In genomic region chr9:108338551-108338885, GRCm38 (mm10) we compare ENCODE assay signal across 8 mouse cellular contexts. TPM values are rescaled to one million over a fixed set of nuclear protein-coding genes. Genes with fewer than 3 reads are reported as not detected.
DNase-seq lines count a peak whose midpoint lies in the region; ATAC-seq and TF ChIP-seq lines count a peak whose summit lies in the region.

No protein-coding gene starts in this region.

- no peak for TF ChIP-seq POLR2A in embryonic fibroblast, embryonic 13.5 days (IDR thresholded peaks at IDR 0.05; ENCODE audit: low read depth, low read length)

- no peak for TF ChIP-seq CTCF in embryonic fibroblast, embryonic 13.5 days (IDR thresholded peaks at IDR 0.05; ENCODE audit: borderline replicate concordance, insufficient read depth, low read length)

- peak overlapping the region; percentile 92 for H3K4me3 ChIP-seq in megakaryocyte, embryonic 14.5 days (replicated peaks)
- H3K4me3 ChIP-seq in embryonic fibroblast, embryonic 13.5 days (ENCODE audit: insufficient read depth, low read length) = no peak overlapping the region
- peak overlapping the region; percentile 81 for H3K4me3 ChIP-seq in limb, embryonic 12.5 days (replicated peaks)

- WGBS in limb, embryonic 12.5 days = 26% methylated on average over 6 of the region's 6 CpGs

- peak; percentile 24 for DNase-seq in neural tube, embryonic 10.5 days (ENCODE audit: extremely low spot score, low spot score)
- DNase-seq in adrenal gland, postnatal 25 days = no peak
- DNase-seq in spleen, adult 12 weeks (ENCODE audit: low spot score) = no peak

- no peak for ATAC-seq in megakaryocyte, adult 5-6 weeks (ENCODE audit: poor library complexity, severe bottlenecking)
- ATAC-seq in limb, embryonic 12.5 days (ENCODE audit: insufficient number of reproducible peaks, insufficient read depth, low FRiP score, low TSS enrichment, low read depth) = peak; percentile 10; the same call in 1 of the 2 replicates
- ATAC-seq in megakaryocyte progenitor cell, adult 5-6 weeks (replicated peaks; ENCODE audit: poor library complexity) = no peak

- no peaks in the 10 kb centered on the region for H3K9me3 ChIP-seq in megakaryocyte, embryonic 14.5 days
- no peaks in the 10 kb centered on the region for H3K9me3 ChIP-seq in limb, embryonic 12.5 days

- peaks cover 59% of the 10 kb centered on the region for H3K4me1 ChIP-seq in megakaryocyte, embryonic 14.5 days
- peaks cover 9% of the 10 kb centered on the region for H3K4me1 ChIP-seq in embryonic fibroblast, embryonic 13.5 days (ENCODE audit: control insufficient read depth, insufficient read depth, low read length)
- peaks cover 24% of the 10 kb centered on the region for H3K4me1 ChIP-seq in limb, embryonic 12.5 days (replicated peaks)

- H3K27me3 ChIP-seq in megakaryocyte, embryonic 14.5 days (replicated peaks) = no peaks in the 10 kb centered on the region
- no peaks in the 10 kb centered on the region for H3K27me3 ChIP-seq in limb, embryonic 12.5 days

- H3K4me2 ChIP-seq in limb, embryonic 12.5 days = peak overlapping the region; percentile 85

- peak overlapping the region; percentile 91 for H3K9ac ChIP-seq in limb, embryonic 12.5 days (replicated peaks)

- H3K27ac ChIP-seq in embryonic fibroblast, embryonic 13.5 days (ENCODE audit: insufficient read depth, low read length) = peak overlapping the region; percentile 98
- H3K27ac ChIP-seq in limb, embryonic 12.5 days = peak overlapping the region; percentile 97

- H3K36me3 ChIP-seq in megakaryocyte, embryonic 14.5 days (replicated peaks; ENCODE audit: low read length) = peaks cover 46% of the 10 kb centered on the region
- H3K36me3 ChIP-seq in limb, embryonic 12.5 days = peaks cover 31% of the 10 kb centered on the region

RNA-seq across cellular contexts. Expression of gene Gpx1, which starts 0.2 kb away (rescaled TPM):
- polyA plus RNA-seq in megakaryocyte, embryonic 14.5 days (2012; ENCODE audit: insufficient read depth, low replicate concordance) = 49.9 and 236 TPM in 2 replicates
- total RNA-seq in megakaryocyte, adult 5-6 weeks (2015) = 2,393 and 2,822 TPM in 2 replicates
- 1,668 and 1,978 TPM in 2 replicates for total RNA-seq in megakaryocyte, adult 5-6 weeks (2017)
- polyA plus RNA-seq in embryonic fibroblast, embryonic 13.5 days (2011; ENCODE audit: insufficient read length, low read depth, missing spikeins) = 328 and 399 TPM in 2 replicates
- polyA plus RNA-seq in limb, embryonic 12.5 days (2016; fragmentation: Nextera tagmentation; extraction: Ambion mirVana) = 797 and 821 TPM in 2 replicates
- 711 and 722 TPM in 2 replicates for total RNA-seq in adrenal gland, postnatal 25 days (2021)
- total RNA-seq in megakaryocyte progenitor cell, adult 5-6 weeks (2015) = 2,374 and 2,432 TPM in 2 replicates
- total RNA-seq in megakaryocyte progenitor cell, adult 5-6 weeks (2017) = 1,500 and 1,804 TPM in 2 replicates

RNA-seq across cellular contexts. Expression of gene Usp4, which starts 9.1 kb away (rescaled TPM):
- 63.2 and 114 TPM in 2 replicates for polyA plus RNA-seq in megakaryocyte, embryonic 14.5 days (2012; ENCODE audit: insufficient read depth, low replicate concordance)
- total RNA-seq in megakaryocyte, adult 5-6 weeks (2015) = 144 and 148 TPM in 2 replicates
- 75.0 and 78.7 TPM in 2 replicates for total RNA-seq in megakaryocyte, adult 5-6 weeks (2017)
- polyA plus RNA-seq in embryonic fibroblast, embryonic 13.5 days (2011; ENCODE audit: insufficient read length, low read depth, missing spikeins) = 93.4 and 102 TPM in 2 replicates
- 117 and 118 TPM in 2 replicates for polyA plus RNA-seq in limb, embryonic 12.5 days (2016; fragmentation: Nextera tagmentation; extraction: Ambion mirVana)
- total RNA-seq in adrenal gland, postnatal 25 days (2021) = 113 and 114 TPM in 2 replicates
- total RNA-seq in megakaryocyte progenitor cell, adult 5-6 weeks (2015) = 108 and 145 TPM in 2 replicates
- total RNA-seq in megakaryocyte progenitor cell, adult 5-6 weeks (2017) = 50.9 and 55.0 TPM in 2 replicates

RNA-seq across cellular contexts. Expression of gene Tcta, which starts 32.6 kb away (rescaled TPM):
- polyA plus RNA-seq in megakaryocyte, embryonic 14.5 days (2012; ENCODE audit: insufficient read depth, low replicate concordance) = 5.1 and 6.8 TPM in 2 replicates
- 16.5 and 23.8 TPM in 2 replicates for total RNA-seq in megakaryocyte, adult 5-6 weeks (2015)
- total RNA-seq in megakaryocyte, adult 5-6 weeks (2017) = 6.2 and 8.4 TPM in 2 replicates
- polyA plus RNA-seq in embryonic fibroblast, embryonic 13.5 days (2011; ENCODE audit: insufficient read length, low read depth, missing spikeins) = 22.9 and 24.5 TPM in 2 replicates
- 21.2 and 22.6 TPM in 2 replicates for polyA plus RNA-seq in limb, embryonic 12.5 days (2016; fragmentation: Nextera tagmentation; extraction: Ambion mirVana)
- 38.9 and 49.8 TPM in 2 replicates for total RNA-seq in adrenal gland, postnatal 25 days (2021)
- 12.8 and 13.2 TPM in 2 replicates for total RNA-seq in megakaryocyte progenitor cell, adult 5-6 weeks (2015)
- total RNA-seq in megakaryocyte progenitor cell, adult 5-6 weeks (2017) = 4.1 and 8.7 TPM in 2 replicates

RNA-seq across cellular contexts. Expression of gene Rhoa, which starts 32.6 kb away (rescaled TPM):
- polyA plus RNA-seq in megakaryocyte, embryonic 14.5 days (2012; ENCODE audit: insufficient read depth, low replicate concordance) = 83.3 and 92.2 TPM in 2 replicates
- 468 and 473 TPM in 2 replicates for total RNA-seq in megakaryocyte, adult 5-6 weeks (2015)
- total RNA-seq in megakaryocyte, adult 5-6 weeks (2017) = 585 and 627 TPM in 2 replicates
- 575 and 590 TPM in 2 replicates for polyA plus RNA-seq in embryonic fibroblast, embryonic 13.5 days (2011; ENCODE audit: insufficient read length, low read depth, missing spikeins)
- polyA plus RNA-seq in limb, embryonic 12.5 days (2016; fragmentation: Nextera tagmentation; extraction: Ambion mirVana) = 324 and 387 TPM in 2 replicates
- total RNA-seq in adrenal gland, postnatal 25 days (2021) = 358 and 378 TPM in 2 replicates
- 261 and 298 TPM in 2 replicates for total RNA-seq in megakaryocyte progenitor cell, adult 5-6 weeks (2015)
- total RNA-seq in megakaryocyte progenitor cell, adult 5-6 weeks (2017) = 265 and 283 TPM in 2 replicates

RNA-seq across cellular contexts. Expression of gene Amt, which starts 41.9 kb away (rescaled TPM):
- polyA plus RNA-seq in megakaryocyte, embryonic 14.5 days (2012; ENCODE audit: insufficient read depth, low replicate concordance) = 1.9 TPM in 1 of 2 replicates, not detected in the other
- total RNA-seq in megakaryocyte, adult 5-6 weeks (2015) = 0.71 TPM in 1 of 2 replicates, not detected in the other
- total RNA-seq in megakaryocyte, adult 5-6 weeks (2017) = 0.11 TPM in 1 of 2 replicates, not detected in the other
- 2.6 and 3.7 TPM in 2 replicates for polyA plus RNA-seq in embryonic fibroblast, embryonic 13.5 days (2011; ENCODE audit: insufficient read length, low read depth, missing spikeins)
- polyA plus RNA-seq in limb, embryonic 12.5 days (2016; fragmentation: Nextera tagmentation; extraction: Ambion mirVana) = 13.3 and 17.0 TPM in 2 replicates
- 5.2 and 7.0 TPM in 2 replicates for total RNA-seq in adrenal gland, postnatal 25 days (2021)
- 0.37 and 0.85 TPM in 2 replicates for total RNA-seq in megakaryocyte progenitor cell, adult 5-6 weeks (2015)
- total RNA-seq in megakaryocyte progenitor cell, adult 5-6 weeks (2017) = 1.1 and 1.2 TPM in 2 replicates
